Mouse (Mus musculus) frontal cortex, postnatal 25 days (tissue): Measurements from ENCODE around the gene Omt2a.
"Not testable (repeated sequence)": the region's sequence is repeated elsewhere in the genome, so short reads cannot be mapped to it uniquely, and the experiment has no call there.

Source experiments
- DNase-seq, 2 experiments: peaks; one replicate each; pipeline ENCODE4 v3.0.0; 2022; ENCODE audit warnings: low spot score in 2 of 2

Gene Omt2a

DNA sequence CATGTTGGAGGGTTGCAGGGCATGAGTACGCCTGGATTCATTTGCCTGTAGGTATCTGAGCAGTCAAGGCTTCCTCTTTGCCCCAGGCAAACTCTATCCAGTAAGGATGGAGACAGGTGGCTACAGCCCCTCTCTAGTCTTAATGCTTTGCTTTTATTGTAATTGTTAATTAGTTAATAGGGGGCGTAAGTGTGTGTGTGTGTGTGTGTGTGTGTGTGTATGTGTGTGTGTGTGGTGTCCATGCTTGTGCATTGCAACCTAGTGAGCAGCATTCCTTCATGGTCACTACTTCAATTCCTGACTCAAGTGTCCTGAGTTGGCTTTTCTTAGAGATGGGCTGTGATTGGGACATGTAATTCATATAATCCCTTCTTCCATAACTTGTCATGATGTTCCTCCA is at the start of gene Omt2a:
Omt2a (minus strand) TSS at position 101 of the 400 bp plus-strand sequence.
- no peak for DNase-seq

DNA sequence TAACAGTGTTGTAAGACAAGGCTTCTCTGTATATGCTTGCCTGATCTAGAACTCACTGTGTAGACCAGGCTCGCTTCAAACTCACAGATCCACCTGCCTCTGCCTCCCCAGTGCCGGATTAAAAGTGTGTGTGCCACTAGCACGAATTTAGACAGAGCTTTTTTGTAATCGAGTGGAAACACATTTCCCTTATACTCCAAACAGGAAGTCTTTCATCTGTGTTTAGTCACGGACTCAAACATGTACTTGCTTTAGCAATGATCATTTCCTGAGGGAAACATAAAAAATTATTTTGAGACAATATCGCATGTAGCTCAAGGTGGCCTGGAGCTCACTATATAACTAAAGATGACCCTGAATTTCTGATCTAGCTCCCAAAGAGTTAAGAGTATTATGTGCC is 48.8 kb upstream of the Omt2a start:
- no peak for DNase-seq

DNA sequence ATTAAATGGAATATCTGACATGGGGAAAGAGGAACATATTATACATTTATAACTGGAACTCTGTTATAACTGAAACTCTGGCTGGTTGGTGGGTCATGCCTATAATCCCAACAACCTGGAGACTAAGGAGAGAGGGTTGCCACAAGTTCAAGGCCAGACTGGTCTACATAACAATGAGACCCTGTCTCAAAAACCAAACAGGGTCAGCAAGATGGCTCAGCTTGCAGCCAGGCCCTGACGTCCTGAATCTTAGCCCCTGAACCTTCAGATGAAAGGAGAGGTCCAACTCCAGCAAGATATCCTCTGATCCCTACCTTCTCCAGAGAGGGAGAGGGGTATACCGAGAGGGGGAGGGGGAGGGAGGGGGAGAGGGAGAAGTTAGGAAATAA is 45.9 kb upstream of the Omt2a start:
- DNase-seq, result no peak

DNA sequence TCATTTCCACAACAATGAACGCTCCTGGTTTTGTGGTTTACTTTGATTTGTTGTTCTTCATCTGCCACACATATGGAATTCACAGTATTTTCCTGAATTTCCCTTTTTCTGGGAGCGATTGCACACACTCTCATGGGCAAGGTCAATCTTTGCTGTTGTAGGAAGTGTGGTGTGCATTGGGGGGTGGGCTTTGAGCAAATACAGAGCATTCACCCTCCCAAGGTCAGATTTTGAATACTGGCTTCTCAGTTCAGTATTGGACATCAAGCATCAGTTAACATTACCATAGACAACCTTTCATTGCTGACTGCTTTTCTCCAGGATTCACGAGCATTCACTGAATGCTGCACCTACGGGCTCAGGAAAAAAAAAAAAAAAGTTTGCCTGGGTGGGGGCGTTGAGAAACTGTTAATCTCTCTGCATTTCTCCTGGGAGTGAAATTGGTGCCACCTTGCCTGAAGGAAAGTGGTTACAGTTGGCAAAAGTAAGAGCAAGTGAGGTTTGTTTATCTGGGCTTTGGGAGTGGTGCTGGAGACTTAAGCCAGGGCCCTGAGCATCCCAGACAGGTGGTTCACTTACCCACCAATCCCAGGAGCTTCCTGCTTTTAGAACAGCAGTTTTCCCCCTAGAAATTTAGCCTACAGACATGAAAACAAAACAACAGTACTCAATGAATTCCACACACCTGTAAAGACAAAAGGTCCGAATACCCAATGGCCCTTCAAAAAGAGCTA is 45.3 kb upstream of the Omt2a start:
- DNase-seq, result no peak

DNA sequence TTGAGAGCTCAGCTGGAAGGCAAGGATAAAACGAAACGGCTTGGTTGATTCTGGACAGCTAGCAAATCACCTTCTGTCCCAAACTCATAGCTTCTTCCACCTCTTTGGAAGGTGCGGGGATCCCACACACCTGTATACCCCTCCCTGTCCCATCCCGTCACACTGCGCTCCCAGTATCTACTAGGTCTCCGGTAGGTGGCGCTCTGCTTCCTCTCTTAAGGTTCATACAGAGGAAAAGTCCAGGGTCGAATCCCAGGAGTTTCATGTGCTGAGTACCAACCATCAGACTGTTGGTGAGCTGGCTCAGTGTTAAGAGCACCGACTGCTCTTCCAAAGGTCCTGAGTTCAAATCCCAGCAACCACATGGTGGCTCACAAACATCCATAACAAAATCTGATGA is 43.5 kb upstream of the Omt2a start:
- peak; percentile 25 to 45 for DNase-seq

DNA sequence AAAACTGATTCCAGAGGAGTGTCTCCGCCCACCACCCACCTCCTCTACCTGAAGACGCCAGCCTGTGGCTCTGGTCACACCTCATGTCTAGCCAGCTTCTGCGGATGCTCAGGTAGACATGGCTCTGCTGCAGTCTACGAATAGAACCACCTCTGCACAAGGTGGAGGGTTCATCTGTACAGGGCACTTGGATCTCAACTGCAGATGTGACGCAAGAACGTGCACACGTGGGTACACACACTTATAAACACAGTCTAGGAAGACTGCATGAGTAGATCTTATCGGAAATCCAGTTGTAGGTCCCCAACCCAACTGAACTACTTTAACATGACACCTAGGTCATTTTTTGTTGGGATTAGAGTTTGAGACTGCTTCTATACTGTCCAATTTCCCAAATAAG is 41.0 kb upstream of the Omt2a start, which contains the start of gene Gsta2:
Gsta2 (minus strand) TSS at position 178 of the 400 bp plus-strand sequence.
- no peak for DNase-seq

DNA sequence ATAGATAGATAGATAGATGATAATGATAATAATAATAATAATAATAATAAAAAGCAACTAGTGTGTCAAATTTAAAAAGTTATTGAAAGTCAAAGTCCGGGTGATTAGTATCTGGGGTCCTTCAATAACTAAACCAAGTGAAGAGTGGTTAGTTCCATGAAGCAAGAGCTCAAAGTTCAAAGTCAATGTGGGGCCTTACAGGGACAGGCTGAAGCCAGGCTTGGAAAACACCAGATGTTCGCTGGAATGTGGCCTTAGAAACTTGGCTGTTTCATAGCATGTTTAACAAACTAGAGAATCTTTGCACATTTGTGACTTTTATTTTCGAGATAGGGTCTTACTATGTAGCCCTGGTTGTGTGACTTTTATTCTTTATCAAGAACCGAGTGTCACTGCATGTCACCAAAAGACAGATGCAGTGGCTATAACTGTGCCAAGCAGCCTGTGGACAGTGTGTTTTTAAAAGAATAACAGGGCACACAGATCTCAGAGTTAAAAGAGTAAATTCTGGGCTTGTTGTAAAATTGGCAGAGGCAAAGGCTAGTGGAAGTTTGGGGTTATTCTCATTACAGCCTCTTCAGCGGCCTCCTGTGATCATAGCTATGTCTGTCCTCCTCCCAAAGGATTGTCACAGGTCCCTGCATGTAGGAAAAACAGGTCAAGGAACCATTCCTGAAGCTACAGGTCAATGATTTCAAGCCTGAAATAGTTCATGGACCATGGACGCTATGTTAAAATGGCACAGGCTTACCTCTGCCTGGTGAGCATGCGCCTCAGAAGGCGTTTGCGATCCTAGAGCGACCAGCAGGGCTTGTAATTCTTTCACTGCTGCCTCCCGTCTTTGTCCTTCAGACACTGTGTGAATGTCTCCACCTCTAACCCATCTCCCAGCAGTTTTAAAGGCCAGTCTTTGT is 40.3 kb upstream of the Omt2a start:
- DNase-seq, result no peak

DNA sequence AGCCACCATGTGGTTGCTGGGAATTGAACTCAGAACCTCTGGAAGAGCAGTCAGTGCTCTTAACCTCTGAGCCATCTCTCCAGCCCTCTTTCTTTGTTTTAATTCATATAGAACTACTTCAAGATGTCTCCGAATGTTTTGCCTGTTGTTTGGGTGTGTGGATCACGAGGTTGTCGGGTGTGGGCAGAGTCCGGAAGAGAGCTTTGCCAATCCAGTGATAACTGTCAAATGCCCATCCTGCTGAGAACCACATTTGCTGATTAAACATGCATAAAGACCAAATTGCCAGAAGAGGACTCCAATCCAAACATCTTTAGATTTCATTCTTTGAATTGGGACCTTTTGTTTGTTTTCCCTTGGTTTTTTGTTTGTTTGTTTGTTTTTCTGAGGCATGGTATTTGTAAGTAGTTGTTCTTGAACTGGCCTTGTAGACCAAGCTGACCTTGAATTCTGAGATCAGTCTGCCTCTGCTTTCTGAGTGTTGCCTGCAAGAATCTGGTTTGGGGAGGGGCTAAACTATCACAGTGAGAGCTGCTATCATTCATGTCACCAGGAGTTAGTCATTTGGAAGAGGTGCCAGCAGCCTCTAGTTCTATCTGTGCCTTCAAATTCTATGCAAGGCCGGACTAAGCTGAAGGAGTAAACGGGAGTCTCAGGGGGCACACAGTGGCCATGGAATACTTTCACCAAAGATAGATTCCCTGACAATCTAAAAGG is 37.1 kb upstream of the Omt2a start:
- DNase-seq, result no peak

DNA sequence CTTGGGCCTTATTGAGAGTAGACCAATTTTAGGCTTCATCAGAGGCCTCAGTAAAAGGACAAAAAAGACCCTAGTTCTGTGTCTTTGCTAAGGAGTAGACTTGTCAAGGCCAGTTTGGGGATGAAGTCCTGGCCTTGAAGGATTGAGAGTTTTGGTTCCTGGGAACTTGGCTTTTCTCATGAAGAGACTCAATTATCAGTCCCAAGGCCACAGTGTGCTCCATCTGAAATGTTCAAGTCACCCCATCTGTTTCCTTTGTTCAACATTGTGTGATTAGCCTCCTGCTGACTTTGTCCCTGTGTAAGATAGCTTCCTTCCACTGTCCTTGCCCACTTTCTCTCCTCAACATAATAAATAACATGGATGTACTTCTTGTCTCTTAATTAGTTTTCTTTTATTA is 35.4 kb upstream of the Omt2a start:
- DNase-seq, result not testable (repeated sequence)

DNA sequence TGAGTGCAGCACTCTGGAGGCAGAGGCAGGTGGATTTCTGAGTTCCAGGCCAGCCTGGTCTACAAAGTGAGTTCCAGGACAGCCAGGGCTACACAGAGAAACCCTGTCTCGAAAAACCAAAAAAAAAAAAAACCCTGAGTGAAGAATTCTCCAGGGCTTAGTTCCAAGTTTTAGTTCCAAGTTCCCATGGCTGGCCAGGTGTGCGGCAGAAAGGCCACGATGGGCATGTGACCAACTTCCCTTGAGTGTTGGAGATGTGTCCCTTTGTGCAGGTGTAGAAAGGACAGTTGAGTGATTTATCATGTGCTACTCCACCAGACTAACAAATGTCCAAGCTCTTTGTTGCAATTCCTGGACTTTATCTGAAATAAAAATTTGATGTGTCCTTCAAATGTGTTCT is 34.5 kb upstream of the Omt2a start:
- DNase-seq, result not testable (repeated sequence)

DNA sequence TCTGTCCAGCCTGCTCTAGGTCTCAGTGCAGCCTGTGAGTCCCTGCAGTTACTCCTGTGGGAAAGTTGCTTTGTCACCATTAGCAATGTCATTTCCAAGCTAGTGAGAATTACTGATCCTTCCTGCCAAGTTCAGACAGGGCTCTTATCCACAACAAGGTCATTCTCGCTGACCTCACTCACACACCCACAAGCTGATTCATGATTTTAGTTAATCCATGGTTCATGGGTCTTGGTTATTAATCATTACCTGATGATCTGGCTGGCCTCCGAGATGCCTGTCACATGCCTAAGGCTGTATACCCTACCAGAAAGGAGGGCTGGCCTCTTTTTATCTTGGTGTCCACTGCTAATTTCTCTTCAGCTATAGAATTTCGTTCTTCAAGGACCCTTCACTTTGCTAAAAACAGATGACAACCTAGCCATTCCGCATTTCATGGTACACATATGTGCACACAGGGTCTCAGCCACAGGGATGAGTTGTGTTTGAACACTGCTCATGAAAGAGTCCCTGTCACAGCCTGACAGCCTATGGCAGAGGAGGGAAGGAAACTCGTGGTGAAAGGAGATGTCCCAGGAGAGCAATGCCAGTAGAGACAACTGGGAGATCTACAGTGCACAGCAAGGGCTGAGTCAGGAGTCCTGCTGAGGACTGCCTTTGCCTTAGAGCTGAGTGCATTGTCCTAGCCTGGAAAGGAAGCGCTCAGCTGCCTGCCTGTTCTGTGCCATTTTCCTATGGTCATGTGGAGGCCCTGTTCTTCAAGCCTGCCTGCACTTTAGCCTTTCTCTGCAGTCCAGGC is 33.8 kb upstream of the Omt2a start:
- not testable (repeated sequence) for DNase-seq

DNA sequence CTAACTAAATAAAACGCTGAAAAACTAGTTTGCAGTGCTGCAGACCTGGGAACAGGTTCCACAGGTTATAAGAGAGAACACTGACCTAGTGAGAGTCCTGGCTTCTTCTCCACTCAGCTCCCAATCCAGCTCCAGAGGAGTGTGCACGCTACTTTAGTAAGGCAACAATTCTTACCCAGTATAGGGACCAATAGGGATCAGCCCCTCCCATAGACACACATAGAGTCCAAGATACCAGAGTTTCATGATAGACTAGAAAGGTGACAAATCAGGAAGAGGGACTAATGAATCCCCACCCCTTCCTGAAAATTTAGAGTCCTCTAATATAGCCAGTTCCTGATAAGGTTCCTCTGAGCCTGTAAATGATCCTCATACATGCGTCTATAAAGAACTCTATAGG is 32.4 kb upstream of the Omt2a start:
- no peak for DNase-seq

DNA sequence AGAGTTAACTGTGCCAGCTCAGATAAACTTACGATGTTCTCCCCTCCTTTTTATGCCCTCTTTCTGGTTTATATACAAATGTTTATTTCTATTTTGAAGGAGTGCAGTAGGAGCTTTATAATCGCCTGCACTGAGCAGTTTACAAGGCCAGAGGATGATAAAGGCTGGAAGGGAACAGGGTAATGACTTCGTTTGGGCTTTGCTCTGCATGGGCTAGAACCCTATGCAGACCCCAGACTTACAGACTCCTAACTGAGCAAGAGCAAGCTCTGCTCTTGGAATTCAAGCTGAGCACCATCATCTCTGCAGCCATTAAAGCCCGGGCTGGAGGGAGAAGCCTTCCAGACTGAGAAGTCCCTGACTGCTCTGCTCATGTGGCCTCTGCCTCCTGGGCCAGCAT is 30.6 kb upstream of the Omt2a start:
- DNase-seq, result not testable (repeated sequence)

DNA sequence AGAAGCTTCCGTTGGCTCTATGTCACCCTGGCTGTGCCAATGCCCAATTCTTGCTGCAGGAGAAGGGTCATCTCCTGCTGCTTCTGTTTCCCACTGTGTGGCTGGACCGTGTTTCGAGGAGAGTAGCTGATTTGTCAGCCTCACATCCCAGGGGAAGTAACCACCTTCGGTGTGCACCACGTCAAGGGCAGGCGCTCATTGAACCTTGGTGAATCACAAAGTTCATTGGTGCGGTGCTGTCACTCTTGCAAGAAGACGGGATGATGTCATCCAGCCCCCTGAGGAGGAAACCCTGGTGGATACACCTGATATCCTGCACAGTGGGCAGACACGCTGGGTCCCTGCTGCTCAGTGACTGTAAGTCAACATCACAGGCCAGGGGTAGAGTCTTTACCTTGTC is 28.5 kb upstream of the Omt2a start:
- DNase-seq, result not testable (repeated sequence)

DNA sequence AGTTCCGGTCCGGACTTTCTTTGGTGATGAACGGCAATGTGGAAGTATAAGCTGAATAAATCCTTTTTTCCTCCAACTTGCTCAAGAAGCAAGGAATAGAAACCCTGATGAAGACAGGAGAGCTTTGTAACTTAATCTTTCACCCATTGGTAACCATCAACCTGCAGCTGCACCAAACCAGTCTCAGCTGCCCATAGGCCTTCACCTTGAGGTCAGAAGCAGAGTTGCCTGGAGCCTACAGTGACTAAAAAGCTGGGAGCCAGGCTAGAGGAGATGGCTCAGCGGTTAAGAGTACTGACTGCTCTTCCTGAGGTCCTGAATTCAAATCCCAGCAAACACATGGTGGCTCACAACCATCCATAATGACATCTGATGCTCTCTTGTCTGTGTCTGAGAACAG is 27.9 kb upstream of the Omt2a start:
- DNase-seq, result not testable (repeated sequence)

DNA sequence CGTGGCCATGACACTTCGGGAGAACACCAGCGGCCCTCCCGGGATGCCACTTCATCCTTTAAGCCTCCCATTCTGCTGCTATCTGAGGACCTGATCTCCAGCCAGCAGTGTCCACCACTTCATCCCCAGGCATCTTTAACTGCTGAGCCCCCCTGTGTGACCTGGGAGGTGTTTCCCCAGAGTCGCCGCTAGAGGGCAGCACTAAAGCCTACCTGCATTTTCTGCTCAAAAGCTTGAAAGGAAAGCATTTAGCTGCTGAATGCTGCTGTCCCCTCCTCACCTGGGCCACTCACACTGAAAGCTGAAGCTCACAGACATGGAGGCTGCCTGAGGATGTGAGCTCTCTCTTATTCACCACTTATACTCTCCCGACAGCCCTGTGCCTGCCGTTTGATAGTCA is 25.7 kb upstream of the Omt2a start:
- peak; percentile 6 to 12 for DNase-seq

DNA sequence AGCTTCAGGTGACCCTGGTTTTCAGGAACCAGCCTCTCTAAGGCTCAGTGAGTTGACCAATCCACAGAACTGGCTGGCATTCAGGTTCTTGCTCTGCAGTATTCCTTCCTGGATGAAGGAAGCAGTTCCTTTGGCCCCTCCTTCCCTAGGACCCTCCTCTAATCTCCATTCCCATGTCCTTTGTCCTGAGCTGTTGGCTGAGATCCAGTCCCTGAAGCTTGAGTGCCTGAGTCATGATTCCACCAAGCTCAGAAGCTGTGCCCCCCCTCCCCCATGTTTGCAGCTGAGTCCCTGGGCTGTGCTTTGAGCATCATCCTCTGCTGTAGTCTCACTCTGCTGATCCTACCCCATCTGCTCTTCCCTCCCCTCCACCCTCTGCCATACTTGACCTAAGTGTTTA is 22.5 kb upstream of the Omt2a start:
- not testable (repeated sequence) for DNase-seq

DNA sequence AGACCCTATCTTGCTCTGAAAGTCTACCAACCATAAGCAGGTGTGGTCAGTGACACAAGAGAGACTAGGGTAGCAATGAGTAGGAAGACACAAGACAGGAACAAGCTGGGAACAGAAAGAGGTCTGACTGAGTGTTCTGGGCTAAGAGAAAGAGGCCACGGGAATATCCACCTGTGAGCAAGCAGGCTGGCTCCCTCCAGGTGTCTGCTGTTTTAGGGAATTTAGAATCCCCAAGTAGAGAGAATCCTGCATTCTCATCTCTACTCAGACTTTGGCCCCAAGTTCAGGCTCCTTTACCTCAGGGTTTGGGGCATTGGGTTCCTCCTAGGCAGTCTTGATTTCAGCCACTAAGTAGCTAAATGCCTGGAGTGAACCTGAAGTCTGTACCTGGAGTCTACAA is 12.7 kb upstream of the Omt2a start, which contains the start of gene Omt2b:
Omt2b (plus strand) TSS at position 301 of the 400 bp plus-strand sequence.
- not testable (repeated sequence) for DNase-seq

DNA sequence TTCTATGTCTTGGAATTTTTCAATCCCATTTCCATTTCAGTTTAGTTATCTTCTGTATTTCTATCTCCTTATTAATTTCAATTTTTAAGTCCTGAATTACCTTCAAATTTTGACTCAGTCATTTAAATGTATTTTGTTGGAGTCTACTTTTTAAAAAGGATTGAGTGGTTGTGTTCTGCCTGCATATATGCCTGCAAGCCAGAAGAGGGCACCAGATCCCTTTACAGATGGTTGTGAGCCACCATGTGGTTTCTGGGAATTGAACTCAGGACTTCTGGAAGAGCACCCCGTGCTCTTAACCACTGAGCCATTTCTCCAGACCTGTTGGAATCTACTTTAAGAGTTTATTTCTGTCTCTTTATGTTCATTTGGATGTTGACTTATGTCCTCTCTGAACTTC is 4.9 kb upstream of the Omt2a start:
- DNase-seq, result no peak

DNA sequence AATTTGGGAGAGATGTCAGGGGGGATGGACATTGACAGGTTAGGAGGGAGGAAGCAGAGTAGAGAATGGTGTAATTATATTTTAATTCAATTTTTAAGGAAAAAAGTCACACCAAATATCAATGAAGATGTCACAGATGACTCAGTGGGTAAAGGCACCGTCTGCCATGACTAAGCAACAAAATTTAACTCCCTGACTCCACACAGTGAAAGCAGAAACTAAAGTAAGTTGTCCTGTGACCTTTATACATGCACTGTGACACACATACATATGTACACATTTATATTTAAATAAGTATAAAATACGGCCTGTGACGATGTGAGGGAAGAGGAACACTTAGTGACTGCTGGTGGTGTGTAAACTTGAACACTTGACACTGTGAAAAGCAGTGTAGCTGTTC is 6.5 kb downstream of the Omt2a start:
- DNase-seq, result not testable (repeated sequence)

DNA sequence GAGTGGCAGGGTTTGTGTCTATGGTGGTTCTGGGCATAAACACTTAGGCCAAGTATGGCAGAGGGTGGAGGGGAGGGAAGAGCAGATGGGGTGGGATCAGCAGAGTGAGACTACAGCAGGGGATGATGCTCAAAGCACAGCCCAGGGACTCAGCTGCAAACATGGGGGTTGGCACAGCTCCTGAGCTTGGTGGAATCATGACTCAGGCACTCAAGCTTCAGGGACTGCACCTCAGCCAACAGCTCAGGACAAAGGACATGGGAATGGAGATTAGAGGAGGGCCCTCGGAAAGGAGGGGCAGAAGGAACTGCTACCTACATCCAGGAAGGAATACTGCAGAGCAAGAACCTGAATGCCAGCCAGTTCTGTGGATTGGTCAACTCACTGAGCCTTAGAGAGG is 15.5 kb downstream of the Omt2a start:
- DNase-seq, result not testable (repeated sequence)
